Mouse (Mus musculus) limb, embryonic 15.5 days (tissue): Measurements from ENCODE around the gene Fam221b. TPM values are rescaled to one million over a fixed set of nuclear protein-coding genes. Genes with fewer than 3 reads are reported as not detected.

Experiments
- ATAC-seq: fragments of 200-750 bp; cut with Nextera tagmentation; 2 replicates; pipeline ENCODE4 v1.8.0; 2017; ENCODE audit warnings: low read depth, moderate TSS enrichment; ENCODE audit not compliant: insufficient number of reproducible peaks, low FRiP score, low TSS enrichment
- H3K27ac ChIP-seq: fragments of 300-500 bp; sonication (generic); 2 replicates; pipeline ENCODE4 v1.5.1; 2015; ENCODE audit warnings: moderate library complexity, mild to moderate bottlenecking, inconsistent platforms
- H3K27me3 ChIP-seq: fragments of 300-500 bp; sonication (generic); 2 replicates; pipeline ENCODE4 v1.6.1; 2015; ENCODE audit warnings: inconsistent platforms
- H3K36me3 ChIP-seq: fragments of 300-500 bp; sonication (generic); 2 replicates; pipeline ENCODE4 v1.6.1; 2015; ENCODE audit warnings: inconsistent platforms
- H3K4me1 ChIP-seq: fragments of 300-500 bp; sonication (generic); 2 replicates; pipeline ENCODE4 v1.6.1; 2015; ENCODE audit warnings: inconsistent platforms
- H3K4me2 ChIP-seq: fragments of 300-500 bp; sonication (generic); 2 replicates; pipeline ENCODE4 v1.6.1; 2015; ENCODE audit warnings: mild to moderate bottlenecking, inconsistent platforms
- H3K4me3 ChIP-seq: fragments of 300-500 bp; sonication (generic); 2 replicates; pipeline ENCODE4 v1.5.1; 2015; ENCODE audit warnings: mild to moderate bottlenecking, inconsistent platforms
- H3K9ac ChIP-seq: fragments of 300-500 bp; sonication (generic); 2 replicates; pipeline ENCODE4 v1.6.1; 2015; ENCODE audit warnings: inconsistent platforms
- H3K9me3 ChIP-seq: fragments of 300-500 bp; sonication (generic); 2 replicates; pipeline ENCODE4 v1.6.1; 2016; ENCODE audit warnings: inconsistent platforms
- WGBS: fragments of 180-500 bp; shearing (Covaris S2); methylation state at CpG from one replicate; pipeline ENCODE4 v1.1.7; 2015; 5-methylcytosine and 5-hydroxymethylcytosine counted together
- polyA plus RNA-seq: library from polyadenylated mRNA; unstranded; fragments of >200 nt; fragmentation: Nextera tagmentation; extraction: Ambion mirVana; gene quantifications from 2 replicates; pipeline ENCODE4 v1.2.1, GENCODE M21; 2015

Fam221b gene
- 2.9 TPM in 2 replicates for polyA plus RNA-seq

- H3K27ac ChIP-seq = peak within 1 kb of the TSS; percentile 81
- H3K9me3 ChIP-seq = no peaks in the 10 kb centered on the region
- ATAC-seq = peak; percentile 88
- peak within 1 kb of the TSS; percentile 74 for H3K9ac ChIP-seq
- H3K4me3 ChIP-seq = peak within 1 kb of the TSS; percentile 83
- peaks cover 26% of the 10 kb centered on the region for H3K27me3 ChIP-seq
- peaks cover 41% of the 10 kb centered on the region for H3K4me1 ChIP-seq
- H3K36me3 ChIP-seq = no peaks in the 10 kb centered on the region
- H3K4me2 ChIP-seq = peak within 1 kb of the TSS; percentile 84
- 2% methylated on average over 41 of the region's 41 CpGs for WGBS
These were observed at the start of gene Fam221b, which contains the start of gene Tmem8b for GRCm38 (mm10) chr4:43668782-43669427. TSS of gene Fam221b (minus strand) at chr4:43669145. TSS of gene Tmem8b (plus strand) at chr4:43668971.

- peak overlapping the region; percentile 57 for H3K27ac ChIP-seq
- 32% methylated on average over 7 of the region's 7 CpGs for WGBS
These were observed 44.8 kb upstream of the Fam221b start for GRCm38 (mm10) chr4:43713652-43714219.

GRCm38 (mm10) chr4:43711821-43712220 is 42.9 kb upstream of the Fam221b start:
- Histone ChIP-seq H3K4me2 (no peak overlapping the region), H3K9ac (no peak overlapping the region), H3K4me1 (peaks cover 7% of the 10 kb centered on the region), H3K27me3 (0 out of 2 replicates have a peak, but pooled peaks cover 5% of the 10 kb centered on the region), H3K27ac (no peak overlapping the region), H3K36me3 (no peaks in the 10 kb centered on the region), H3K4me3 (no peak overlapping the region), H3K9me3 (no peaks in the 10 kb centered on the region)
- WGBS = 2% methylated on average over 2 of the region's 2 CpGs
- ATAC-seq = no peak

More at GRCm38 (mm10) chr4:43713652-43714219, 44.8 kb upstream of the Fam221b start:
- no peak overlapping the region for H3K9ac ChIP-seq
- peaks cover 7% of the 10 kb centered on the region for H3K4me1 ChIP-seq
- H3K27me3 ChIP-seq = no peaks in the 10 kb centered on the region
- no peaks in the 10 kb centered on the region for H3K9me3 ChIP-seq
- no peak for ATAC-seq
- no peak overlapping the region for H3K4me3 ChIP-seq
- no peaks in the 10 kb centered on the region for H3K36me3 ChIP-seq
- H3K4me2 ChIP-seq = no peak overlapping the region

GRCm38 (mm10) chr4:43709869-43710268 is 40.9 kb upstream of the Fam221b start, which contains the start of gene Olfr71:
TSS of gene Olfr71 (minus strand) at chr4:43710255.
- Histone ChIP-seq H3K9ac (no peak within 1 kb of the TSS), H3K9me3 (no peaks in the 10 kb centered on the region), H3K4me3 (no peak within 1 kb of the TSS), H3K36me3 (no peaks in the 10 kb centered on the region), H3K4me1 (peaks cover 11% of the 10 kb centered on the region), H3K27me3 (0 out of 2 replicates have a peak, but pooled peaks cover 5% of the 10 kb centered on the region), H3K4me2 (no peak within 1 kb of the TSS), H3K27ac (no peak within 1 kb of the TSS)
- no peak for ATAC-seq
- WGBS = 58% methylated on average over 6 of the region's 6 CpGs

- H3K27me3 ChIP-seq = 0 out of 2 replicates have a peak, but pooled peaks cover 5% of the 10 kb centered on the region
- no peak overlapping the region for H3K4me3 ChIP-seq
- ATAC-seq = no peak
- no peak overlapping the region for H3K27ac ChIP-seq
- no peak overlapping the region for H3K9ac ChIP-seq
- H3K4me1 ChIP-seq = 0 out of 2 replicates have a peak, but pooled peaks cover 4% of the 10 kb centered on the region
- no peak overlapping the region for H3K4me2 ChIP-seq
- WGBS = 62% methylated on average over 13 of the region's 13 CpGs
- H3K9me3 ChIP-seq = no peaks in the 10 kb centered on the region
- H3K36me3 ChIP-seq = no peaks in the 10 kb centered on the region
These were observed 37.0 kb upstream of the Fam221b start for GRCm38 (mm10) chr4:43705991-43706390.

- Histone ChIP-seq H3K9ac (no peak overlapping the region), H3K9me3 (no peaks in the 10 kb centered on the region), H3K36me3 (no peaks in the 10 kb centered on the region), H3K4me2 (no peak overlapping the region), H3K4me3 (no peak overlapping the region), H3K27ac (no peak overlapping the region), H3K27me3 (0 out of 2 replicates have a peak, but pooled peaks cover 5% of the 10 kb centered on the region), H3K4me1 (0 out of 2 replicates have a peak, but pooled peaks cover 4% of the 10 kb centered on the region)
- ATAC-seq = no peak
- WGBS = 78% methylated on average over 8 of the region's 8 CpGs
These were observed 34.9 kb upstream of the Fam221b start for GRCm38 (mm10) chr4:43703851-43704250.

GRCm38 (mm10) chr4:43703439-43703838 is 34.5 kb upstream of the Fam221b start:
- Histone ChIP-seq H3K27ac (no peak overlapping the region), H3K36me3 (no peaks in the 10 kb centered on the region), H3K4me3 (no peak overlapping the region), H3K27me3 (0 out of 2 replicates have a peak, but pooled peaks cover 4% of the 10 kb centered on the region), H3K4me1 (0 out of 2 replicates have a peak, but pooled peaks cover 4% of the 10 kb centered on the region), H3K9ac (no peak overlapping the region), H3K9me3 (no peaks in the 10 kb centered on the region), H3K4me2 (no peak overlapping the region)
- 77% methylated on average over 6 of the region's 6 CpGs for WGBS
- ATAC-seq = no peak

GRCm38 (mm10) chr4:43700707-43701106 is 31.8 kb upstream of the Fam221b start, which contains the start of gene Olfr70:
TSS of gene Olfr70 (minus strand) at chr4:43700807.
- 88% methylated on average over 6 of the region's 6 CpGs for WGBS
- no peak within 1 kb of the TSS for H3K9ac ChIP-seq
- H3K4me3 ChIP-seq = no peak within 1 kb of the TSS
- no peaks in the 10 kb centered on the region for H3K9me3 ChIP-seq
- no peak within 1 kb of the TSS for H3K27ac ChIP-seq
- H3K4me2 ChIP-seq = no peak within 1 kb of the TSS
- ATAC-seq = no peak
- 0 out of 2 replicates have a peak, but pooled peaks cover 4% of the 10 kb centered on the region for H3K4me1 ChIP-seq
- H3K27me3 ChIP-seq = no peaks in the 10 kb centered on the region
- H3K36me3 ChIP-seq = no peaks in the 10 kb centered on the region

GRCm38 (mm10) chr4:43696561-43696960 is 27.6 kb upstream of the Fam221b start:
- no peaks in the 10 kb centered on the region for H3K36me3 ChIP-seq
- H3K4me1 ChIP-seq = peaks cover 9% of the 10 kb centered on the region; the same call in 1 of the 2 replicates
- H3K4me2 ChIP-seq = no peak overlapping the region
- H3K4me3 ChIP-seq = no peak overlapping the region
- H3K9ac ChIP-seq = no peak overlapping the region
- H3K27me3 ChIP-seq = no peaks in the 10 kb centered on the region
- no peak for ATAC-seq
- no peak overlapping the region for H3K27ac ChIP-seq
- WGBS = 80% methylated on average over 13 of the region's 13 CpGs
- no peaks in the 10 kb centered on the region for H3K9me3 ChIP-seq

- WGBS = 30% methylated on average over 9 of the region's 9 CpGs
- H3K4me3 ChIP-seq = no peak overlapping the region
- no peak overlapping the region for H3K4me2 ChIP-seq
- no peaks in the 10 kb centered on the region for H3K9me3 ChIP-seq
- no peak overlapping the region for H3K27ac ChIP-seq
- no peak for ATAC-seq
- H3K9ac ChIP-seq = no peak overlapping the region
- H3K4me1 ChIP-seq = peaks cover 9% of the 10 kb centered on the region; the same call in 1 of the 2 replicates
- H3K36me3 ChIP-seq = peaks cover 4% of the 10 kb centered on the region; the same call in 1 of the 2 replicates
- H3K27me3 ChIP-seq = no peaks in the 10 kb centered on the region
These were observed 26.3 kb upstream of the Fam221b start for GRCm38 (mm10) chr4:43695249-43695671.

GRCm38 (mm10) chr4:43694439-43695248 is 25.7 kb upstream of the Fam221b start:
- Histone ChIP-seq H3K4me2 (no peak overlapping the region), H3K9me3 (no peaks in the 10 kb centered on the region), H3K4me1 (peaks cover 9% of the 10 kb centered on the region; the same call in 1 of the 2 replicates), H3K27ac (no peak overlapping the region), H3K4me3 (no peak overlapping the region), H3K36me3 (peaks cover 10% of the 10 kb centered on the region), H3K27me3 (no peaks in the 10 kb centered on the region), H3K9ac (no peak overlapping the region)
- 71% methylated on average over 1 of the region's 1 CpGs for WGBS
- no peak for ATAC-seq
